Mouse (Mus musculus) right cerebral cortex, adult 2 months (tissue): Measurements from ENCODE around the gene Sfxn4.

ENCODE experiments used
- DNase-seq, 2 experiments: peaks; one replicate each; pipeline ENCODE4 v3.0.0; 2021 to 2022; ENCODE audit warnings: low spot score in 2 of 2

Gene Sfxn4

DNA sequence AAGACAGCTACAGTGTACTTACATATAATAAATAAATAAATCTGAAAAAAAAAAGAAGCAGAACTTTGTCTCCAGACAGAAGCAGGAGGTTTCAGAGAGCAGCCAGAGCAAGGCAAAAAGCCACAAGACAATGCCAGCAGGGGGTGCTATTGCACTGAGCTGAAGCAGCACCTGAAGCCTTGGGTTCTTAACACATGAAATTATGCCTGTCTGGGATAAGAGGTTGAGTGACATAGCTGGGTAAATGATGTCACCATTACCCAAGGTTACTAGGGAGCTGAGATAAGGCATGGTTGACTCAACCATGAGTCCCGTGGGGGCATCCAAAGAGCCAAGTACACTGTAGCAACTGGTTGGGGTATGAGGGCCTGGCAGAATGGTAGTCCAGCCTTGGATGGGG, 23.5 kb downstream of the Sfxn4 start:
- DNase-seq: peak; percentile 64 to 70

DNA sequence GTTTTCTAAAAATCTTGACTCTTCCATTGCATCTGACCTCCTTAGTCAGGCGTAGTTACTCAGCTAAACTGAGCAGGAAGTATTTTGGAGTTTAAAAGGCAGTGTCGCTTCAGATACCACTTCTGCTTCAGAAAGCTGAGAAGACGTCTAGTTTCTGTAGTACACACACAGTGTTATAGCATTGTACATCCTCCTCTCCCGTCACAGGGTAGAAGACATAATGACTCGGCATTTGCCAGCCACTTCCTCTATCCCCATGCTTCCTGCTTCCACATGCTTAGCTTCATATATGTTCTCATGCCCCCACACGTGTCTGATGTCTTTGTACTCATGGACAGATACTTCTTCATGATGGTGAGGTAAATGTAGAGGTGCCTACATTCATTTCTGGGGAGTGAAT, 42.6 kb downstream of the Sfxn4 start:
- DNase-seq: no peak

DNA sequence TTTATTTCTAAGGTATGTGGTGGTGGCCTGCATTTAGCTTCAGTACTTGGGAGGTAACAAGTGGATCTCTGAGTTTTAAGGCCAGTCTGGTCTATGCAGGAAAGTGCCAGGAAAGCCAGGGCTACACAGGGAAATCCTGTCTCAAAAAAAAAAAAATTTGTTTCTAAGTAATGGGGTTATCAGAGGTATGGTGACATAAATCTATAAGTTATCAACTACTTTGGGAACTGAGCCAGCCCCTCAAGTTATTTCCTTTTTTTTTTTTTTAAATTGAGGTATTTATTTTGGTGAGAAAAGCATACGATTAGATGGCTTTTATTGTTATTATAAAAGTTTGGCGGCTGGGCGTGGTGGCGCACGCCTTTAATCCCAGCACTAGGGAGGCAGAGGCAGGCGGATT, 48.1 kb downstream of the Sfxn4 start:
- no peak for DNase-seq

DNA sequence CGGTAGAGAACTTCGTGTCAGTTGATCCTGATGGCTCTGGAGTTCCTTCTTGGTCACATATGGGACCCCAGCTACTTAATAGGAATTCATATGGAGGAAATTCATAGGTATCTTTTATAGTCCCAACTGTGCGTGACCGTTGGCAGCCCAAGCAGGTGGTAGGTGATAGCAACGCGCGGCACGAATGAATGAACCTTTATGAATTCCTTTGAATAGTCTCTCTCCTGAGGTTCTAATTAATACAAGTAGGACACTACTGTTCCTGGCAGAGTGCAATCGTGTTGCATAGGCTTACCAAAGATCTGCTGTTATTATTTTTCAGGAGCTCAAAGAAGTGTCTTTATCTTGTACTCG, 49.3 kb downstream of the Sfxn4 start:
- no peak for DNase-seq

DNA sequence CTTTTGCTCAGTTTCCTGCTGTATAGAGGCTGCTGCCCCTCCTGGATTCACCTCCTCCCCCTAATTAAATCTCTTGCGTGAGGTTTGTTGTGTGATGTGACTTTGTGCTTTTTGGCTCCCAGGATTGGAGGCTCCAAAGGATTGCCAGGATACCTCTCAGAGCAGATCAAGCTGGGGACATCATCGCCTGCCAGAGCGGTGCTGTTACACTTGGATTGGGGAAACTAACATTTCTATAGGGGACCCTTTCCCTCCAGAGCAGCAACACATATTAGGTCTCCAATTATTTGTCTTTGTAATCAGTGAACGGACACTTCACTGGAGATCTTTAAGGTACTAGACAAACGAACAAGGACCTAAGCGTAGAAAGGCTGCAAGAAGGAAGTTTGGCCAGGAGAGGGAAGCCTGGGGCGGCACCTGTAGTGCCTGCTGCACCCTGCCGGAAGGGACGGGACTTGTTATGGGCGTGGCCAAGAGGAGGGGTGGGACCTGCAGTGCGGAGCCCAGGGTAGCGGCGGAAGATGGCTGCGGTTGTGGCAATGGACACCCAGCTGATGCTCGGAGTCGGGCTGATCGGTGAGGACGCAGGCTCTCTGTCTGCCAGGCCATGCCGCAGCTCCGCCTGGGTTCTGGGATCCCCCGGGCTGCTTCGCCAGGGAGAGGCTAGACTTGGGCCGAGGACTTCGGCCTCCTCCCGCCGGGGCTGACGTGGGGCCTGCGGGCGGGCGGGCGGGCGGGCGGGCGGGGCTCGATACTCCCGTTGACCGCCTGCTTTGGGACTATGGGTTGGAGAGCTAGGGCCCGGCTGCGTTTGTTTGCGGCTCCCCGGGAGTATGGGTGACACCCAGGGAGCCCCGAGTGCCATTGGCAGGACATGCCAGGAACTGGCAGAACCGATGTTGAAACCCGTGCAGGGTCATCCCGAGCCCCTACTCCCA, 49.9 kb downstream of the Sfxn4 start, which contains the start of gene Fam45a:
Gene Fam45a (plus strand): TSS at position 488 of the 938 bp plus-strand sequence.
- peak; percentile 88 to 92 for DNase-seq

DNA sequence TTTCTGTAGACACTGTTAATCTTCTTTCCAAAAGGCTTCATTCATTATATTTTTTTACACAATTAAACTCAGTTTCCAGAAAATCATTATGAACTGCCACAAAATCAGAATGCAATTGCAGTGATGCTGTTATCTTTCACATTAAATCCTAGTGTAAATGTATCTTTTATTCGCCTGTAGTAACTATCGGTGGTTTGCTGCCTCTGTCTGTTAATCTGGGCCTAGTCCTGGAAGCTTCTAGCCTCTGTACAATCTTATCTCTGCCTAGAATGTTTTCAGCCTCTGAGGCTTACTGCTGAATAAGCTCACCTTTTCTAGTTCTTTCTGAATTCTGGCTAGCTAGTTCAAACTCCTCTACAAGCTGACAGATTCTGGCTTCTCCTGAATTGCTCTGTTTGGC, 51.4 kb downstream of the Sfxn4 start:
- DNase-seq: no peak

DNA sequence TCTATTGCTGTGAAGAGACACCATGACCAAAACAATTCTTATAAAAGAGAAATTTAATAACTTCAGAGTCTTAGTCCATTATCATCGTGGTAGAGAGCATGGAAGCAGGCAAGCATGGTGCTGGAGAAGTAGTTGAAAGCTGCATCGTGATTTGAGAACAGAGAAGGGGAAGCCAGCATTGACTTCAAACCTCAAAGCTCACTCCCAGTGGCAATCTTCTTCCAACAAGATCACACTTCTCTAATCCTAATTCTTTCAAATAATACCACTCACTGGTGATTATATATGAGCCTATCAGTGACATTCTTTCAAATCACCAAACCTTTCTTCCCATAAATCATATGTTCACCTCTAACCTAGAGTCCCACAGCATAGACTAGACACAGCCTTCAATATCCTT, 56.4 kb downstream of the Sfxn4 start:
- DNase-seq: no peak

DNA sequence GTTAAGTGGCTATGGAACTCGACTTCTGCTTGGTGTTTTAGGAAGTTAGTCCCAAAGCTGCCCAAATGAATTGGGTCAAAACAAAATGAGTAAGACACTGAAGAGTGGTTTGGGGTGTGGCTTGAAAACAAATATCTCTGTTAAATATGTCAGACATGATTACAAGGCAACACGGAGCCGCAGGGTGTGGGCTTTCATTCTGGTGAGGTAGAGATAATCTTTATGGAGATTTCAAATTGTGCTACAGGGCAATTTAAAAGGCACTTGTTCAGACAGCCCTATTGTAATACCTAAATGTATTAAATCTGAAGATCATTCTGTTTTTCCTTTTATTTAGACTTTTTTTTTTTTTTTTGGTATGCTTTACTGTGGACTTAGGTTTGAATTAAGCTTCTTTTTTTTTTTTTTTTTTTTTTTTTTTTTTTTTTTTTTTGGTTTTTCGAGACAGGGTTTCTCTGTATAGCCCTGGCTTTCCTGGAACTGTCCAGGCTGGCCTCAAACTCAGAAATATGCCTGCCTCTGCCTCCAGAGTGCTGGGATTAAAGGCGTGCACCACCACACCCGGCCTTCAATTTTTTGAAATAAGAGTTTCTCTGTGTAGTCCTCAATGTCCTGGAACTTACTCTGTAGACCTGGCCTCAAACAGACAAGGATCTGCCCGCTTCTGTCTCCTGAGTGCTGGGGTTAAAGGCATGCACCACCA, 61.3 kb downstream of the Sfxn4 start:
- no peak for DNase-seq

DNA sequence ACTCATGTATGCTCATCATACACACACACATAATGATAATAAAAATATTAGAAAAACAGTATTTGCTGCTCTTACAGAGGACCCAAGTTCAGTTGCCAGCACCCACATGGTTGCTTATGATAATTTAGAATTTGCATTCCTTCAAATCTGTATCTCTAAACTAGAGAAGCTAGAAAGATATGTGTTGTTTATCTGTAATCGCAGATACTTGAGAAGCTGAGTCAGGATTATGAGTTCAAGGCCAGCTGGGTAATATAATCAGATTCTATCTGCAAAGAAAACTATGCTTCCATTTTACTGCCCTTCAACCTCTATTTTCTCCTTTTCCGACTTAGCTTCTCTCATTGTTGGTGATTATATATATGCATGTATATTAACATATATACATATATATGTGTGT, 63.9 kb downstream of the Sfxn4 start:
- DNase-seq: no peak

DNA sequence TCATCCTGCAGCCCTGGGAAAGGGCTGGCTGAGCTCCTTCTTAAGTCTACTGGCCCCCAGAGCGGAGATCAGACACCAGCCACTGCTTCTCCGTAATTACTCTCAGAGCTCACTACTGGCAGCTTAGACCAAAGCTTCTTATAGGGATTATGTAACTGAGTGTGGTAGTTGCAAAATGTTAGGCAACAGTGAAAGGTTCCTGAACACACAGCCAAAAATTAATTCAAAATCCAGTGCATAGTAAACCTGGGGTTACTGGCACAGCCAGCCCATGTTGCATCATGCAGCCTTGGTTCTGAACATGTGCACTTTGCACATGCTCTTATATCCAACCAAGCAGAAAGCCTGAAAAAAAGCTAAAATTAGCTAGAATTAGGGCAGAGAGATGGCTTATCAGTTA, 66.0 kb downstream of the Sfxn4 start:
- DNase-seq: no peak

DNA sequence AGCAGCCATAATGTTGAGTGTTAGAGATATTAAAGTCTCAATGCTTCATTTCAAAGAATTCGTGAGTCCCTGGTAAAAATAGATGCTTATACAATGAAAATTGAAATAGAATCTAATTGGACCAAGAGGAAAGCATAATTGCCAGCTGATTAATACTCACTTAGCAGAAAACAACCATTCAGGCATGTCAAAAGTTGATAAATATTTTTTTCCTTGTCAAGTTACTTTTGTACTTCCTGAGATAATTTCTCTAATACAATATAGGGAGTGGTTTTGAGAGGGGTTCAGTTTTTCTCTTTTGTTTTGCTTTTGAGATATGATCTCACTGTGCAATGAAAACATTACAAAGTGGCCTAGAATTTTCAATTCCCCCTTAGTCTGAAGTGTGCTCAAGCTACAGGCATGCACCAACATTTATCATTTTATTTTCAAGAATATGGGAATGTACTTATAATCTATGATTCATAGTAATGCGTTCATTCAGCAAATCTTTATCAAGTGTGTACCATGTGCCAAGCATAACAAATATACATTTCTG, 68.0 kb downstream of the Sfxn4 start:
- DNase-seq: no peak

DNA sequence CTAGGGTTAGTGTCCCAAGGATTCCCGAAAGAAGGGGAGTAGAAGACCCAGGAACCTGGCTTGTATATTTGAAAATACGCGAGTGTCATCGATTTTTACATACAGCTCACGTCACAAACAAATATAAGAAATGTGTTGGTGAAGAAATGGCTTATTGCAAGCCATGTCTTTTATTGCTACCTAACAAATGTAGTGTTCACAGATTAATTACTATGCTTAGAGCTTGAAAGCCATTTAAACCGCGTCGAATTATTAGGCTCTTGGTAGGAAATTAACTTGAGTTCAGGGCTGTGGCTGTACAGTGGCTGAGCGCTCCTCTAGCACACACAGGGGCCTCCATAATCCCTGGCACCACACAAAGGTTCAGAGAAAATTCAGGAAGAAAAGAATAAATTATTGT, 70.1 kb downstream of the Sfxn4 start:
- DNase-seq: no peak

DNA sequence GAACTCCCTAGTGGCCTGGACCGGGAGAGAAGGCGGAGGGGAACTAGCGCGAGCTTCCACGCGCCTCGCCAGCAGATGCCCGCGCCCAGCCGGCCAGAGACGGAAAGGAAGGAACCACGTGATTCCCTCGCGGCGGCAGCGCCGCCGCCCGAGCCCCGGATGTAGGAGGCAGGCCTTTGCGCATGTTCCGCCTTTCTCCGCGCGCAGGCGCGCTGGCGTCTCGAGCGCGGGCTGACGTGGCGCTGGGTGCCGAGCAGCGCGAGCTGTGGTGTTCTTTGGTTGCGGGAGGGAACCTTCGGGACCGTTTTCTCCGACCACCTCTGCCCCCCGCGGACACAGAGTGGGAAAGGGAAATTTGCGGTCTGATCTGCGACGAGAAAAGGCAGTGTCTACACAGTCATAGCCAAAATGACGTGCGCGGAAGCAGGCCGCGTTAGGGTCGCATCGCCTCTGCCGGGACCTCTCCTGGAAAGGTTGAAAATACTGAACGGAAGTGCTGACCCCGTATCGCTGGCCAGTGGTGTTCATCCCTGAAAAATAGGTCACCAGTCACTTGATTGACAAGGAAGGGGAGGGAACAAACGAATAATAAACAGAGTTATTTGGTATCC, 70.6 kb downstream of the Sfxn4 start, which contains the start of gene Eif3a:
Gene Eif3a (minus strand): TSS at position 108 of the 611 bp plus-strand sequence.
- DNase-seq: peak; percentile 93

DNA sequence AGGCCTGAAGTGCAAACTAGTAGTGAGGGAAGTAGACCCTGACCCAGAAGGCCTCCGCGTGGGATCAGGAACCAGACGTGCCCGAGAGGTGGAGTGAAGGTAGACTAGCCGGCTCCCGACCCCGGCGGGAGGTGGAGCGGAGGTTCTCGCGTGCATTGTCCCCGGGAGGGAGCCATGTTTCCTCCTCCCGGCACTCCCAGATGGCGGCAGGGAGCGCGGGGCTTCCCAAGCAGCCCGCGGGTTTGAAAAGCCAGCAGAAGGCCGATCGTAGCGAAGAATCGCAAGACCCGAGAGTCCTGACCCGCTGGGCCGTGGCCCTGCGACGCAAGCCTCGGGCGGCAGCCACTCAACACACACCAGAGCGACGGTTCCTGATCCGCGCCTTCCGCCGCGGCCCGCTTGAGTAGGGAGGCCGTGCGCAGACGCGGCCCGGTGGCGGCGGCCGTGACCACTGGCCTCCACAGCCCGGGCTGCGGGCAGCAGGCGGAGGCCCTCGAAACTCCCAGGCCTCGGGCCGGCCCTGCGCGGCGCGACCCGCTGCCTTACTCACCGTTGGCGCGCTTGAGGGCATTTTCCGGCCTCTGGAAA, 71.3 kb downstream of the Sfxn4 start:
- peak; percentile 31 to 36 for DNase-seq

DNA sequence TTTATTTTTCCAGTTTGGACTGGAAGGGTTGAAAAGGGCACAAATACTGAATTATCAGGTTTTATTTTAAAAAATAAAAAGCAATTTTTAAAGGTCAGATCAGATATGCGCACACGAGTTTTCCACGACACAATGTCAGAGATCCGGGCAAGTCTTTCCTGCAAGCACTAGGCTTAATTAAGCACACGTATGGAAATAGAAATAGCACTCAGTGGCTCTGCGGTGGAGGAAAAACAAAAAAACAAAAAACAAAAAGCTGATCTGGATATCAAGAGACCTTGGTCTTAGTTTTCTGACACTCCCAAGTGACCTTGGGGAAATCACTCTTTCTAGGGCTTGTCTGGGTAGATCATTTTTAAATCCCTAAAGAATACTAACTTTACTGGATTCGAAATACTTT, 71.8 kb downstream of the Sfxn4 start:
- DNase-seq: no peak

DNA sequence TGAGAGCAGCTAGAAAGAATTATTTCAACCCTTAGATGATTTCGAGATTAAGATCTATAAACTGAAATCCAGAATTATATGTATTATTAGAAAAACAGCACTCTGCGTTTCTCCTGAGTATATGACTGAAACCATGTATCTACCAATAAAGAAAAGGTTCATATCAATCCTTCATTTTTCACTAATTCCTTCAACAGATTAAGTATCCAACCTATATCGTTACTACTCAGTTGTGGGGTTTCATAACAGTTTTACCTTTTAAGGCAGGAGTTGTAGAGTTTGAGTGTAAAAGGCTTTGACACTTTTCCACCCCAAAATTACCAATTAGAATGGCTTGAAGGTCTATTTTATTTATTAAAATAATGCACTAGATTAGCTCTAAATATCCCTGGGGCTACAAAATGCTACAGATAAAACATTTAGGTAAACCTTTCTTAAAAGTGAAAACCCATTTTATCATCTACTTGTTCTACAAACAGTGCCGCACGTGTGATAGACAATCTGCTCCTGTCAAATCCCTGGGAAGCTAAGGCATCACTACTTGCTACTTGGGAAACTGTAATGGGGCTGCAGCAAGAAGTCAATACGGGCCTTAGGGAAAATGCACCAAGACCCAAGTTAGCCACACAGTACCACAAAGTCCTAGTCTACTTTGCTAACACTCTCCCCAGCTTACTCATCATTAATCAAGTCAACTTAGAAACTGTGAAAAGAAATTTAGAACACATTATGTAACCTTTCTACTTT, 72.9 kb downstream of the Sfxn4 start:
- DNase-seq: no peak

DNA sequence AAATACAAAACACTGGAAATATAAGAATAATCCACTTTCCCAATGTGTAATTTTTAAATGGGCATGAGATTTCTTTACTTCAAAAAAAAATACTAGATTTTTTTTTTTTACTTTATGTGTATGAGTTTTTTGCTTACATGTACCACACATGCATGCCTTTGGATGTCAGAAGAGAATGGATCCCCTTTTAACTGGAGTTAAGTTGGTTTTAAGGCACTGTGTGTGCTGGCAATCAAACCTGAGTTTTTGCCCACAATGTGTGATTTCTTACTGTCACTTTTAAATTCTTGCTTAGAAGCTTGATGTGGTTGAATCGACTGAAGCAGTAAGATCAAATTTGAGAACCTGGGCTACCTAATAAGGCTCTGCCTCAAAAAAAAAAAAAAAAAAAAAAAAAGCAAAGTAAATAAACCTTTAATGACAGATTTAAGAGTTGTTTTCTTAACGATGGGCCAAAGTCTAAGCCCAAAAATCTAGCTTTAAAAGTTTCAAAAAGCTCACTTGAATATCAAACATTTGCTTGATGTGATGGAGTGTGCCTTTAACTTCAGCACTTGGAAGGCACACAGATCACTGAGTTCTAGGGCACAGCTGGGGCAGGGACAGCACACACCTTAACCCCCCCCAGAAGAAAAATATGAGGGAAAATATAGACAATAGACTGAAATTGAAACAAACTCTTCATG, 73.7 kb downstream of the Sfxn4 start:
- no peak for DNase-seq
